ENCODE assay signal across 8 mouse cellular contexts in genomic region chr11:69088856-69089615, GRCm38 (mm10). TPM values are rescaled to one million over a fixed set of nuclear protein-coding genes. Genes with fewer than 3 reads are reported as not detected.
DNase-seq lines count a peak whose midpoint lies in the region; ATAC-seq and TF ChIP-seq lines count a peak whose summit lies in the region.

No protein-coding gene starts in this region.

- peaks cover 14% of the 10 kb centered on the region for H3K4me1 ChIP-seq in thymus, adult 2 months (replicated peaks; ENCODE audit: control insufficient read depth, insufficient read depth, low read length)
- H3K4me1 ChIP-seq in hindbrain, embryonic 10.5 days (replicated peaks), result peaks cover 44% of the 10 kb centered on the region
- H3K4me1 ChIP-seq in stomach, postnatal 0 days (replicated peaks; ENCODE audit: control insufficient read depth, insufficient read depth), result peaks cover 7% of the 10 kb centered on the region; the same call in 1 of the 2 replicates

- peaks cover 29% of the 10 kb centered on the region for H3K79me2 ChIP-seq in macrophage (ENCODE audit: inconsistent target)

- H3K27ac ChIP-seq in thymus, adult 2 months (ENCODE audit: control insufficient read depth, insufficient read depth, low read length), result no peak overlapping the region; the same call in none of the 2 replicates
- peak overlapping the region; percentile 100 for H3K27ac ChIP-seq in hindbrain, embryonic 10.5 days
- peak overlapping the region; percentile 40; the same call in 1 of the 2 replicates for H3K27ac ChIP-seq in macrophage
- peak overlapping the region; percentile 97 for H3K27ac ChIP-seq in stomach, postnatal 0 days (replicated peaks)

- ATAC-seq in stomach, postnatal 0 days (ENCODE audit: low FRiP score, low TSS enrichment), result peak; percentile 10; the same call in 1 of the 2 replicates

- no peaks in the 10 kb centered on the region for H3K9me3 ChIP-seq in hindbrain, embryonic 10.5 days
- H3K9me3 ChIP-seq in stomach, postnatal 0 days (ENCODE audit: control insufficient read depth, low read length), result no peaks in the 10 kb centered on the region

- peak overlapping the region; percentile 95 for H3K4me3 ChIP-seq in thymus, adult 2 months (ENCODE audit: control insufficient read depth, insufficient read depth, low read length)
- H3K4me3 ChIP-seq in hindbrain, embryonic 10.5 days, result peak overlapping the region; percentile 100
- H3K4me3 ChIP-seq in macrophage (ENCODE audit: inconsistent target), result peak overlapping the region; percentile 74
- peak overlapping the region; percentile 98 for H3K4me3 ChIP-seq in stomach, postnatal 0 days (ENCODE audit: low read depth, low read length)

- H3K4me2 ChIP-seq in stomach, postnatal 0 days (replicated peaks; ENCODE audit: low read depth), result peak overlapping the region; percentile 78

- TF ChIP-seq EP300 in stomach, postnatal 0 days (optimal IDR thresholded peaks at IDR 0.05), result no peak

- no peaks in the 10 kb centered on the region for H3K27me3 ChIP-seq in thymus, adult 2 months (ENCODE audit: control insufficient read depth, insufficient read depth, low read length)
- no peaks in the 10 kb centered on the region for H3K27me3 ChIP-seq in hindbrain, embryonic 10.5 days (ENCODE audit: insufficient read depth, poor library complexity, severe bottlenecking)
- H3K27me3 ChIP-seq in stomach, postnatal 0 days (ENCODE audit: control insufficient read depth, insufficient read depth, low read length), result no peaks in the 10 kb centered on the region

- peak overlapping the region; percentile 100 for H3K9ac ChIP-seq in stomach, postnatal 0 days (ENCODE audit: low read length)

- TF ChIP-seq POLR2A in thymus, adult 2 months (IDR thresholded peaks at IDR 0.05; ENCODE audit: control insufficient read depth, extremely low read depth, insufficient read depth, low read length, poor library complexity), result no peak

- 10% methylated on average over 25 of the region's 25 CpGs for WGBS in thymus, adult 2 months
- WGBS in hindbrain, embryonic 10.5 days, result 11% methylated on average over 25 of the region's 25 CpGs
- WGBS in macrophage (ENCODE audit: missing documents), result 11% methylated on average over 25 of the region's 25 CpGs
- WGBS in stomach, postnatal 0 days, result 7% methylated on average over 25 of the region's 25 CpGs

- DNase-seq in cerebellum, adult 11-12 months, result peak; percentile 74
- no peak for DNase-seq in cerebellum, adult 9-11 months
- peak; percentile 38 for DNase-seq in thymus, adult 2 months
- DNase-seq in thymus, postnatal 4 days, result no peak
- no peak for DNase-seq in hindbrain, embryonic 10.5 days (ENCODE audit: low spot score)
- DNase-seq in stomach, postnatal 0 days (ENCODE audit: low spot score), result peak; percentile 47
- no peak for DNase-seq in gastrocnemius, postnatal 4 days (ENCODE audit: low spot score in 2 of 2)

- TF ChIP-seq CTCF in thymus, adult 2 months (IDR thresholded peaks at IDR 0.05; ENCODE audit: borderline replicate concordance, control insufficient read depth, extremely low read depth, insufficient read depth, low read length, poor library complexity), result no peak
- 0 out of 2 replicates have a peak, but pooled peaks have one; percentile 10 for TF ChIP-seq CTCF in stomach, postnatal 0 days (IDR thresholded peaks at IDR 0.05; ENCODE audit: low read depth)

- H3K36me3 ChIP-seq in thymus, adult 2 months (ENCODE audit: control insufficient read depth, insufficient read depth, low read length), result peaks cover 5% of the 10 kb centered on the region
- peaks cover 33% of the 10 kb centered on the region for H3K36me3 ChIP-seq in hindbrain, embryonic 10.5 days
- peaks cover 5% of the 10 kb centered on the region; the same call in 1 of the 2 replicates for H3K36me3 ChIP-seq in macrophage (ENCODE audit: inconsistent target)
- H3K36me3 ChIP-seq in stomach, postnatal 0 days (ENCODE audit: control insufficient read depth, insufficient read depth, low read length), result peaks cover 7% of the 10 kb centered on the region; the same call in 1 of the 2 replicates

RNA-seq across cellular contexts. Expression of gene Vamp2, which starts 0.7 kb away (rescaled TPM):
- polyA plus RNA-seq in thymus, adult 2 months (2012; rRNA removed), result 159 and 175 TPM in 2 replicates
- 67.1 and 108 TPM in 2 replicates for polyA plus RNA-seq in hindbrain, embryonic 10.5 days (2016; fragmentation: Nextera tagmentation; extraction: Ambion mirVana)
- 100 to 1,000 TPM in 20 of 26 experiments, 10 to 100 TPM in 6; 79.4 to 259 (median 167) TPM for total RNA-seq in macrophage (2018; cell fraction: chromatin; rRNA removed)
- total RNA-seq in macrophage (2018; cell fraction: cytosol; rRNA removed), result 10 to 100 TPM; 20.1 to 40.4 (median 26.4) TPM
- 100 to 1,000 TPM in 24 of 26 experiments, 10 to 100 TPM in 2; 83.9 to 283 (median 140) TPM for total RNA-seq in macrophage (2018; cell fraction: nucleus; rRNA removed)
- 23.6 to 47.7 TPM (median 36.7 TPM) in 3 replicates for polyA plus RNA-seq in macrophage (2018)
- polyA plus RNA-seq in stomach, postnatal 0 days (2015; fragmentation: Nextera tagmentation; extraction: Ambion mirVana), result 43.0 and 53.7 TPM in 2 replicates
- total RNA-seq in gastrocnemius, postnatal 4 days (2021), result 10 to 100 TPM; 61.1 to 70.4 TPM

RNA-seq across cellular contexts. Expression of gene Per1, which starts 6.0 kb away (rescaled TPM):
- polyA plus RNA-seq in thymus, adult 2 months (2012; rRNA removed), result 28.0 and 29.6 TPM in 2 replicates
- 7.8 and 9.8 TPM in 2 replicates for polyA plus RNA-seq in hindbrain, embryonic 10.5 days (2016; fragmentation: Nextera tagmentation; extraction: Ambion mirVana)
- total RNA-seq in macrophage (2018; cell fraction: chromatin; rRNA removed), result 100 to 1,000 TPM in 3 of 26 experiments, 10 to 100 TPM in 20, 1 to 10 TPM in 3; 2.1 to 182 (median 41.9) TPM
- total RNA-seq in macrophage (2018; cell fraction: cytosol; rRNA removed), result 10 to 100 TPM in 18 of 26 experiments, 1 to 10 TPM in 8; 1.2 to 30.8 (median 12.4) TPM
- total RNA-seq in macrophage (2018; cell fraction: nucleus; rRNA removed), result 100 to 1,000 TPM in 2 of 26 experiments, 10 to 100 TPM in 19, 1 to 10 TPM in 5; 3.2 to 114 (median 23.5) TPM
- polyA plus RNA-seq in macrophage (2018), result 8.8 to 17.5 TPM (median 11.6 TPM) in 3 replicates
- polyA plus RNA-seq in stomach, postnatal 0 days (2015; fragmentation: Nextera tagmentation; extraction: Ambion mirVana), result 7.7 and 13.1 TPM in 2 replicates
- total RNA-seq in gastrocnemius, postnatal 4 days (2021), result 10 to 100 TPM; 32.1 to 49.3 TPM

RNA-seq across cellular contexts. Expression of gene Tmem107, which starts 18.4 kb away (rescaled TPM):
- polyA plus RNA-seq in thymus, adult 2 months (2012; rRNA removed), result 31.1 and 33.0 TPM in 2 replicates
- polyA plus RNA-seq in hindbrain, embryonic 10.5 days (2016; fragmentation: Nextera tagmentation; extraction: Ambion mirVana), result 56.6 and 57.6 TPM in 2 replicates
- 1 to 10 TPM in 7 of 26 experiments, under 1 TPM in 1, not detected in 18; 0.79 to 3.1 (median 1.5) TPM for total RNA-seq in macrophage (2018; cell fraction: chromatin; rRNA removed)
- 1 to 10 TPM; 1.9 to 5.8 (median 3.9) TPM for total RNA-seq in macrophage (2018; cell fraction: cytosol; rRNA removed)
- total RNA-seq in macrophage (2018; cell fraction: nucleus; rRNA removed), result 1 to 10 TPM in 18 of 26 experiments, under 1 TPM in 1, not detected in 7; 0.86 to 6.4 (median 2.7) TPM
- polyA plus RNA-seq in macrophage (2018), result 4.1 to 7.3 TPM (median 4.2 TPM) in 3 replicates
- polyA plus RNA-seq in stomach, postnatal 0 days (2015; fragmentation: Nextera tagmentation; extraction: Ambion mirVana), result 28.4 and 30.8 TPM in 2 replicates
- total RNA-seq in gastrocnemius, postnatal 4 days (2021), result 10 to 100 TPM; 11.7 to 14.3 TPM

RNA-seq across cellular contexts. Expression of gene Borcs6, which starts 29.5 kb away (rescaled TPM):
- 18.0 TPM in 2 replicates for polyA plus RNA-seq in thymus, adult 2 months (2012; rRNA removed)
- polyA plus RNA-seq in hindbrain, embryonic 10.5 days (2016; fragmentation: Nextera tagmentation; extraction: Ambion mirVana), result 8.5 and 12.6 TPM in 2 replicates
- 10 to 100 TPM in 17 of 26 experiments, 1 to 10 TPM in 9; 3.6 to 22.4 (median 12.0) TPM for total RNA-seq in macrophage (2018; cell fraction: chromatin; rRNA removed)
- total RNA-seq in macrophage (2018; cell fraction: cytosol; rRNA removed), result 10 to 100 TPM; 21.1 to 43.6 (median 31.0) TPM
- total RNA-seq in macrophage (2018; cell fraction: nucleus; rRNA removed), result 10 to 100 TPM; 13.9 to 44.9 (median 28.3) TPM
- 11.7 to 37.1 TPM (median 15.6 TPM) in 3 replicates for polyA plus RNA-seq in macrophage (2018)
- polyA plus RNA-seq in stomach, postnatal 0 days (2015; fragmentation: Nextera tagmentation; extraction: Ambion mirVana), result 14.6 and 16.7 TPM in 2 replicates
- total RNA-seq in gastrocnemius, postnatal 4 days (2021), result 10 to 100 TPM; 14.6 to 14.9 TPM

RNA-seq across cellular contexts. Expression of gene Hes7, which starts 31.2 kb away (rescaled TPM):
- polyA plus RNA-seq in thymus, adult 2 months (2012; rRNA removed), result 0.69 and 1.1 TPM in 2 replicates
- 0.14 and 0.48 TPM in 2 replicates for polyA plus RNA-seq in hindbrain, embryonic 10.5 days (2016; fragmentation: Nextera tagmentation; extraction: Ambion mirVana)
- total RNA-seq in macrophage (2018; cell fraction: chromatin; rRNA removed), result under 1 TPM in 4 of 26 experiments, not detected in 22; 0.49 to 0.63 (median 0.55) TPM
- total RNA-seq in macrophage (2018; cell fraction: cytosol; rRNA removed), result under 1 TPM in 8 of 26 experiments, not detected in 18; 0.07 to 0.14 (median 0.09) TPM
- total RNA-seq in macrophage (2018; cell fraction: nucleus; rRNA removed), result 1 to 10 TPM in 2 of 26 experiments, under 1 TPM in 3, not detected in 21; 0.26 to 1.1 (median 0.44) TPM
- polyA plus RNA-seq in macrophage (2018), result not detected in 3 replicates
- 0.29 and 0.41 TPM in 2 replicates for polyA plus RNA-seq in stomach, postnatal 0 days (2015; fragmentation: Nextera tagmentation; extraction: Ambion mirVana)
- under 1 TPM; 0.34 to 0.54 TPM for total RNA-seq in gastrocnemius, postnatal 4 days (2021)

Comparison
In these comparisons a context has a peak if more than half of its experiments do, and no peak if none do; other contexts are left out.
1. DNase-seq: peak in cerebellum, adult 11-12 months (single experiment), thymus, adult 2 months (single experiment) and stomach, postnatal 0 days (single experiment); none in cerebellum, adult 9-11 months (single experiment), thymus, postnatal 4 days (single experiment), hindbrain, embryonic 10.5 days (single experiment) and gastrocnemius, postnatal 4 days (0 of 2).
2. Peak in every context shown above with its lines, with median percentiles within 50 percentile points of each other: H3K4me3 ChIP-seq.